26 mouse cellular contexts compared by ENCODE assay signal in the genomic region with DNA sequence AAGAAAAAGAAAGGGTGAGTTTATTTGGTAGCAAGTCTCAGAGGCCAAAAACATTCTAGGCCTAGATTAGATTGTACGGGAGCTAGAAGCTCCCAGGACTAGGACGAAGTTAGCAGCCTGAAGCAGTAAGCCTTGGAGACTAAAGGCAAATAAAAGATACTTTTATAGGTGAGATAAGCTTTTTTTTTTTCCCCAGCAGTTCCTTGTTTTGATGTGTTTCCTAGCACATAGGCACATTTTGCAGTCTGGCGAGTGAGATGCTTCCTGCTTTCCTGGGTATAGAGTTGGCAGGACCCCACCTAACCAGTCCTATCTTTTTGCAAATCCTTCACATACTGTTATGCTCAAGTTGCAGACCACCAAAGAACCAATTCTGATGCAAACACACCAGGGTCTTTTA.
"Had no signal": no experiment of that assay in that cellular context is flagged by ENCODE, and none has a peak within 500 bp of the region (broad histone marks: within the 10 kb centered on the region; RNA-seq: fewer than 3 reads in every experiment).

No protein-coding gene starts in this region.

- H3K4me1 ChIP-seq: embryonic facial prominence, embryonic 10.5 days; embryonic facial prominence, embryonic 12.5 days; embryonic facial prominence, embryonic 13.5 days; embryonic facial prominence, embryonic 15.5 days; forebrain, embryonic 10.5 days; forebrain, embryonic 12.5 days; forebrain, embryonic 13.5 days; forebrain, embryonic 15.5 days had no signal

- DNase-seq: cerebellum, adult 8-10 months; cerebellum, adult 9-10 months; cerebellum, adult 9-11 months; cerebellum, postnatal 10 days; cerebellum, postnatal 14 days; cerebellum, postnatal 25 days; cerebellum, postnatal 36 days; embryo, embryonic 11 days; forebrain, postnatal 0 days; gastrocnemius, adult 2 months; gastrocnemius, postnatal 10 days; gastrocnemius, postnatal 14 days; gastrocnemius, postnatal 25 days; gastrocnemius, postnatal 36 days; heart, adult 11 months; heart, adult 18-20 months; heart, adult 2 months had no signal

- H3K36me3 ChIP-seq: embryonic facial prominence, embryonic 10.5 days; embryonic facial prominence, embryonic 12.5 days; embryonic facial prominence, embryonic 13.5 days; embryonic facial prominence, embryonic 15.5 days; forebrain, embryonic 10.5 days; forebrain, embryonic 12.5 days; forebrain, embryonic 15.5 days had no signal

- H3K27me3 ChIP-seq: embryonic facial prominence, embryonic 12.5 days; embryonic facial prominence, embryonic 13.5 days; embryonic facial prominence, embryonic 15.5 days; forebrain, embryonic 12.5 days; forebrain, embryonic 13.5 days; forebrain, embryonic 15.5 days had no signal

- H3K27ac ChIP-seq: embryonic facial prominence, embryonic 10.5 days; embryonic facial prominence, embryonic 12.5 days; embryonic facial prominence, embryonic 13.5 days; embryonic facial prominence, embryonic 15.5 days; forebrain, embryonic 10.5 days; forebrain, embryonic 12.5 days; forebrain, embryonic 13.5 days; forebrain, embryonic 15.5 days; gastrocnemius, adult 2 months; heart, adult 2 months had no signal

- H3K9me3 ChIP-seq: embryonic facial prominence, embryonic 10.5 days; embryonic facial prominence, embryonic 12.5 days; embryonic facial prominence, embryonic 15.5 days; forebrain, embryonic 10.5 days; forebrain, embryonic 13.5 days; forebrain, embryonic 15.5 days had no signal

- H3K9ac ChIP-seq: embryonic facial prominence, embryonic 12.5 days; embryonic facial prominence, embryonic 13.5 days; embryonic facial prominence, embryonic 15.5 days; forebrain, embryonic 12.5 days; forebrain, embryonic 13.5 days; forebrain, embryonic 15.5 days; forebrain, postnatal 0 days had no signal

- H3K4me3 ChIP-seq: embryonic facial prominence, embryonic 10.5 days; embryonic facial prominence, embryonic 12.5 days; embryonic facial prominence, embryonic 13.5 days; embryonic facial prominence, embryonic 15.5 days; erythroblast, embryonic 14.5 days; forebrain, embryonic 10.5 days; forebrain, embryonic 12.5 days; forebrain, embryonic 13.5 days; forebrain, embryonic 15.5 days; gastrocnemius, adult 2 months; heart, adult 2 months had no signal
